Mouse (Mus musculus) urinary bladder, postnatal 14 days (tissue): ENCODE measurements at regions not wholly inside any gene's neighbourhood (a gene's known extent, or its start where the extent isn't known, plus 50 kb on each side); places are given as distances from the start of the nearest gene placed in this dataset.

Experiments used
- DNase-seq: peaks from one replicate; pipeline ENCODE4 v3.0.0; 2021; ENCODE audit warnings: low spot score

GRCm38 (mm10) chr8:56682564-56682963, 131.7 kb downstream of the Fbxo8 start:
- DNase-seq: no peak

GRCm38 (mm10) chr8:56684352-56684751, 133.5 kb downstream of the Fbxo8 start:
- DNase-seq: no peak

GRCm38 (mm10) chr8:56695436-56695835, 144.5 kb downstream of the Fbxo8 start:
- no peak for DNase-seq

GRCm38 (mm10) chr8:56700580-56701145, 149.8 kb downstream of the Fbxo8 start:
- DNase-seq: no peak

- no peak for DNase-seq
Measured at GRCm38 (mm10) chr8:56706377-56706776, 155.5 kb downstream of the Fbxo8 start.

- no peak for DNase-seq
Measured at GRCm38 (mm10) chr8:56706941-56707706, 156.2 kb downstream of the Fbxo8 start.

GRCm38 (mm10) chr8:56720001-56720400, 169.1 kb downstream of the Fbxo8 start:
- DNase-seq: no peak

- no peak for DNase-seq
Measured at GRCm38 (mm10) chr8:56722473-56723236, 171.8 kb downstream of the Fbxo8 start.

GRCm38 (mm10) chr8:56724607-56725006, 173.7 kb downstream of the Fbxo8 start:
- no peak for DNase-seq

GRCm38 (mm10) chr8:56733318-56733717, 182.4 kb downstream of the Fbxo8 start:
- DNase-seq: no peak

- DNase-seq: no peak
Measured at GRCm38 (mm10) chr8:56735021-56735420, 184.1 kb downstream of the Fbxo8 start.

- no peak for DNase-seq
Measured at GRCm38 (mm10) chr8:56767034-56767433, 216.1 kb downstream of the Fbxo8 start.

GRCm38 (mm10) chr8:56784441-56784840, 233.6 kb downstream of the Fbxo8 start:
- DNase-seq: no peak

GRCm38 (mm10) chr8:56789549-56790270, 238.8 kb downstream of the Fbxo8 start:
- no peak for DNase-seq

- no peak for DNase-seq
Measured at GRCm38 (mm10) chr8:56832651-56833050, 281.8 kb downstream of the Fbxo8 start.

GRCm38 (mm10) chr8:56833129-56833528, 282.2 kb downstream of the Fbxo8 start:
- DNase-seq: no peak

GRCm38 (mm10) chr8:56883449-56883848, 332.6 kb downstream of the Fbxo8 start:
- peak; percentile 11 for DNase-seq

GRCm38 (mm10) chr8:56884195-56884594, 333.3 kb downstream of the Fbxo8 start:
- no peak for DNase-seq

- DNase-seq: no peak
Measured at GRCm38 (mm10) chr8:56893638-56894037, 342.7 kb downstream of the Fbxo8 start.

GRCm38 (mm10) chr8:56915362-56915761, 364.5 kb downstream of the Fbxo8 start:
- DNase-seq: no peak

GRCm38 (mm10) chr8:56915989-56916388, 365.1 kb downstream of the Fbxo8 start:
- no peak for DNase-seq

GRCm38 (mm10) chr8:56924724-56925123, 373.8 kb downstream of the Fbxo8 start:
- DNase-seq: no peak
